Mouse (Mus musculus) embryonic facial prominence, embryonic 14.5 days (tissue): Measurements from ENCODE around the gene Tmem54. TPM values are rescaled to one million over a fixed set of nuclear protein-coding genes. Genes with fewer than 3 reads are reported as not detected.

Experiments
- ATAC-seq: fragments of 200-750 bp; cut with Nextera tagmentation; 2 replicates; pipeline ENCODE4 v1.8.0; 2017; ENCODE audit warnings: low read depth, moderate number of reproducible peaks, moderate TSS enrichment
- DNase-seq: peaks from one replicate; pipeline ENCODE4 v3.0.0-alpha.2; 2015; ENCODE audit warnings: low spot score
- H3K27ac ChIP-seq: fragments of 300-500 bp; sonication (generic); replicated peaks from 2 replicates; pipeline ENCODE4 v1.5.1; 2014; ENCODE audit warnings: low read depth, mild to moderate bottlenecking, low read length, moderate library complexity
- H3K27me3 ChIP-seq: fragments of 300-500 bp; sonication (generic); replicated peaks from 2 replicates; pipeline ENCODE4 v1.6.1; 2014; ENCODE audit warnings: low read length; ENCODE audit not compliant: control insufficient read depth, insufficient read depth
- H3K36me3 ChIP-seq: fragments of 300-500 bp; sonication (generic); 2 replicates; pipeline ENCODE4 v1.6.1; 2014; ENCODE audit warnings: low read length, mixed read lengths; ENCODE audit not compliant: control insufficient read depth, insufficient read depth
- H3K4me1 ChIP-seq: fragments of 300-500 bp; sonication (generic); 2 replicates; pipeline ENCODE4 v1.6.1; 2014; ENCODE audit warnings: antibody characterized with exemption, low read length; ENCODE audit not compliant: control insufficient read depth, insufficient read depth
- H3K4me2 ChIP-seq: fragments of 300-500 bp; sonication (generic); 2 replicates; pipeline ENCODE4 v1.6.1; 2014; ENCODE audit warnings: low read depth, mild to moderate bottlenecking, low read length, moderate library complexity, mixed read lengths
- H3K4me3 ChIP-seq: fragments of 300-500 bp; sonication (generic); 2 replicates; pipeline ENCODE4 v1.5.1; 2014; ENCODE audit warnings: low read depth, mild to moderate bottlenecking, low read length
- H3K9ac ChIP-seq: fragments of 300-500 bp; sonication (generic); 2 replicates; pipeline ENCODE4 v1.6.1; 2014; ENCODE audit warnings: low read depth, mild to moderate bottlenecking, low read length, moderate library complexity, mixed read lengths
- H3K9me3 ChIP-seq: fragments of 300-500 bp; sonication (generic); 2 replicates; pipeline ENCODE4 v1.6.1; 2016; ENCODE audit warnings: low read length; ENCODE audit not compliant: control insufficient read depth
- WGBS: fragments of 180-500 bp; shearing (Covaris S2); extraction: QIAGEN DNeasy Blood & Tissue Kit; methylation state at CpG from one replicate; pipeline ENCODE4 v1.1.7; 2014; 5-methylcytosine and 5-hydroxymethylcytosine counted together
- polyA plus RNA-seq: library from polyadenylated mRNA; unstranded; fragments of >200 nt; fragmentation: Nextera tagmentation; extraction: Ambion mirVana; gene quantifications from 2 replicates; pipeline ENCODE4 v1.2.1, GENCODE M21; 2014

Gene Tmem54
- polyA plus RNA-seq, 1 experiment from 2014 or later = 8.4 TPM

DNA sequence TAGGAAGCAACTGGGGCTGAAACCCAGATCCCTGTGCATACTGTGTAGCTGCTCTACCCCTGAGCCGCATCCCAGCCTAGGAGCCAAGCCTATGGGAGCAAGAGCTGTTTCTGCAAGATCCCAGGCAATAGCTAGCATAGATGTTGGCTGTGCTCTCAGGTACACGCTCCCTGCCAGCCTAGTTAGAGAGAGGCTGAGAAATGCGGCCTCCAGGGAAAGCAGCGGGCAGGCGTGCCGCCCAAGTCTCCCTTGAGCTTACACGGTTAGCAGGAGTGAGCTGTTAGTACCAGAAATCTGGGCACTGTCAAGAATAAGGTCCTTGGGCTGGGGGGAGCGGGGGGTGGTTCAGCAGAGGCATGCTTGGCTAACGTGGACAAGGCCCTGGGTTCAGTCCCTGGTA lies 20.5 kb upstream of the Tmem54 start:
- Histone ChIP-seq H3K4me2 (no peak overlapping the region), H3K4me3 (no peak overlapping the region), H3K27ac (no peak overlapping the region), H3K36me3 (peaks cover 44% of the 10 kb centered on the region), H3K27me3 (no peaks in the 10 kb centered on the region), H3K9ac (no peak overlapping the region), H3K9me3 (no peaks in the 10 kb centered on the region), H3K4me1 (no peaks in the 10 kb centered on the region)
- no peak for DNase-seq
- 88% methylated on average over 9 of the region's 9 CpGs for WGBS
- ATAC-seq = no peak

DNA sequence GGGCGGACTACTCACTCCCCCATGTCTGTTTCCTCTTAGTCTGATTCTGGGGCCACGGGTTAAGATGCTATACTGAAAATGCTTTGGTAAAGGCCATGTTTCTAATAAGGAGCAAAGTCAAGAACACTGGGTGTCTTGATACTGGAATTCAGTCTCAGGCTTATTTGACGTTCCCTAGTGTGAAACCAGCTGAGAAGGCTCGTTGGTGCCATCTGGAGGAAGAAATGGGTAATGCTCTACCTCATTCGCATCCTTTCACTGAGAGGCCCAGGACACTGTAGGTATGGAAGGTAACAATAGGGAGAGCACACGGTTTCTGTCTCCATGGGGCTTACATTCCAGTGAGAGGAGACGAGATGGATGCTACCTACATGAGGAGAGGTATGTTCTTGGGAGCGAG lies 19.3 kb upstream of the Tmem54 start:
- no peak for ATAC-seq

DNA sequence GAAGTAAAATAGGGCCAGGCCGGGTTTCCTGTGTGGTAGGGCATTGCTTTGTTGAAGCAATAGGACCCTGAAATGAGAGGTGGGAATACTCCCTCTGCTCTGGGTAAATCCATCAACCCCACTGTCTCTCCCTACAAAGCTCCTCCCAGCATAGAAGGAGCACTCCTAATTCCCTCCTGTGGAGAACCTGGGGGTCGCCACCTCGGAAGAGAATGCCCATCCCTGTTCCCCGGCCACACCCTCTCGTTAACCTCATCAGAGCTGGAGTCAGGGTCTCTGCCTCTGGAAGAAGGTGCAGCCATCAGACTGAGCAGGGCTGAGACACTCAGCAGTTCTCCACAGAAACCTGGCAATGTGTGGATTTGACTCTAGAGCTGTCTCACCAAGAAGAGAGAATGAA lies 17.5 kb upstream of the Tmem54 start:
- Histone ChIP-seq H3K4me2 (no peak overlapping the region), H3K36me3 (peaks cover 24% of the 10 kb centered on the region), H3K9ac (no peak overlapping the region), H3K27me3 (no peaks in the 10 kb centered on the region), H3K9me3 (no peaks in the 10 kb centered on the region), H3K27ac (no peak overlapping the region), H3K4me1 (no peaks in the 10 kb centered on the region), H3K4me3 (no peak overlapping the region)
- ATAC-seq = no peak
- DNase-seq = no peak
- 51% methylated on average over 5 of the region's 5 CpGs for WGBS

More for the DNA sequence above, 19.3 kb upstream of the Tmem54 start:
- Histone ChIP-seq H3K9ac (no peak overlapping the region), H3K36me3 (peaks cover 32% of the 10 kb centered on the region), H3K9me3 (no peaks in the 10 kb centered on the region), H3K27me3 (no peaks in the 10 kb centered on the region), H3K27ac (no peak overlapping the region), H3K4me1 (no peaks in the 10 kb centered on the region), H3K4me2 (no peak overlapping the region), H3K4me3 (no peak overlapping the region)
- DNase-seq = peak; percentile 62
- 29% methylated on average over 8 of the region's 8 CpGs for WGBS

DNA sequence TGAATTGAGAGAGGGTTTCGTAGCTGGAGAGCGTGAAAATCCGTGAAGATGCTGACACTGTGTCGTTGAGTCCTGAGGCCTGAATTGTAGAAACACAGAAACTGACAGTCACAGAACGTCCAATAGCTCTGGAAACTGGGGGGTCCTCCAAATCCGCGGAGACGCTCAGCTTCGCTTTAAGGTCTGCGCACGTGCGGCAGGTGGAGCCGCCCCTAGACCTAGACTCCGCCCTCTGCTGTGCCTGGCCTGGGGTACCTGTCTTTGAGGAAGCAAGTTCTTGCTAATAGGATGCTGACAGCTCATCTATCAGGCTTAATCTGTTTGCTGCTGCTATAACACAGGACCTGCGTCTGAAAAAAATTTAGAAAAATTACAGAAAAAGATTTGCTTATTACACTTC lies 10.1 kb upstream of the Tmem54 start:
- no peaks in the 10 kb centered on the region for H3K36me3 ChIP-seq
- no peak overlapping the region for H3K27ac ChIP-seq
- DNase-seq = no peak
- no peak overlapping the region for H3K9ac ChIP-seq
- H3K4me2 ChIP-seq = no peak overlapping the region
- ATAC-seq = no peak
- no peaks in the 10 kb centered on the region for H3K27me3 ChIP-seq
- 29% methylated on average over 15 of the region's 15 CpGs for WGBS
- no peaks in the 10 kb centered on the region for H3K4me1 ChIP-seq
- no peaks in the 10 kb centered on the region for H3K9me3 ChIP-seq
- no peak overlapping the region for H3K4me3 ChIP-seq

DNA sequence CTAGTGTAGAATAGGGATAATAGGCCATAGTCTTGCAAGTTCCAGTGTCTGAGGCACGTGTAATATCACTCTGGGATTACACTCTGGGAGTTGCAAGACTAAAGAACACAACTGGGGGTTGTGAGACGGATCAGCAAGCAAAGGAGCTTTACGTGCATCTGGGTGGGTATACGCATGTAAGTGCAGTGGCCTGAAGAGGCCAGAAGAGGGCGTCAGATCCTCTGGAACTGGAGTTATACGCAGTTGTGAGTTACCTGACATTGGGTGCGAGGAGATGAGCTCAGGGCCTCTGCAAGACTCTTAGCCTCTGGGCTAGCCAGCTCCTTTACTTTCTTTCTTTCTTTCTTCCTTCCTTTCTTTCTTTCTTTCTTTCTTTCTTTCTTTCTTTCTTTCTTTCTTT lies 8.3 kb upstream of the Tmem54 start:
- H3K36me3 ChIP-seq = no peaks in the 10 kb centered on the region
- H3K4me1 ChIP-seq = no peaks in the 10 kb centered on the region
- 70% methylated on average over 7 of the region's 7 CpGs for WGBS
- H3K4me3 ChIP-seq = no peak overlapping the region
- ATAC-seq (no peak), DNase-seq (no peak)
- H3K4me2 ChIP-seq = no peak overlapping the region
- no peak overlapping the region for H3K27ac ChIP-seq
- H3K9ac ChIP-seq = no peak overlapping the region
- H3K27me3 ChIP-seq = no peaks in the 10 kb centered on the region
- no peaks in the 10 kb centered on the region for H3K9me3 ChIP-seq

DNA sequence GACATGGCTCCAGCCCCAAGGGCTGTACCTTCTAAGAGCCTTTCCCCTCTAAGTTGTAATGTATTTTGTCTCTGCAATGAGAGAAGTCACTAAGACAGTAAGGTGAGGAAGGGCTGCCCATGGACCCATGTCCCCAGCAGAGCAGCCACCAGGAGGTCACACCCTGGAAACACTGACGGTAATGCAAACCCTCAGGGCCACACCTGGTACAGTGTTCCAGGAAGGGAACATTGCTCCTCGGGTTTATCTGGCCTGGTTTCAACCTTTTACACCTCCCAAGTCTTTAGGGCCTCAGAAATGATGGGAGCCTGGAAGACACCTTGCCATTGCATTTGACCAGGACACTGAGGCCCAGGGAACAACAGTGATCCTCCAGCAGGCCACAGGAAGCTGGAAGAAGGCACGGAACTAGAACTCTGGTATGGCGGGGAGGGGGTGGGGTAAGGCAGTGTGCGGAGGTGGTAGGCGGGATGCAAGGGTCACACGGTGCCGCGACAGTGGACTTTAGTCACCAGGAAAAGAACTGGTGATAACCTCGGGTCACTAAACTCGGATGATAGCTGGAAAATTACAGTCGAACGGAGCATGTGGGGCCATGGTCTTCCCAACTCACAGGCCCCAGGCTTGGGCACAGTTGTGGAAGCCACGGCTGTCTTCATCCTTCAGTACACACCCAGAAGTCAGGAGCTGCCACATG lies 3.1 kb upstream of the Tmem54 start:
- no peaks in the 10 kb centered on the region for H3K4me1 ChIP-seq
- H3K27me3 ChIP-seq = peaks cover 32% of the 10 kb centered on the region
- no peak for DNase-seq
- no peak for ATAC-seq
- H3K9ac ChIP-seq = no peak overlapping the region
- no peaks in the 10 kb centered on the region for H3K36me3 ChIP-seq
- no peak overlapping the region for H3K4me2 ChIP-seq
- no peak overlapping the region for H3K27ac ChIP-seq
- 85% methylated on average over 14 of the region's 14 CpGs for WGBS
- no peaks in the 10 kb centered on the region for H3K9me3 ChIP-seq
- no peak overlapping the region for H3K4me3 ChIP-seq

DNA sequence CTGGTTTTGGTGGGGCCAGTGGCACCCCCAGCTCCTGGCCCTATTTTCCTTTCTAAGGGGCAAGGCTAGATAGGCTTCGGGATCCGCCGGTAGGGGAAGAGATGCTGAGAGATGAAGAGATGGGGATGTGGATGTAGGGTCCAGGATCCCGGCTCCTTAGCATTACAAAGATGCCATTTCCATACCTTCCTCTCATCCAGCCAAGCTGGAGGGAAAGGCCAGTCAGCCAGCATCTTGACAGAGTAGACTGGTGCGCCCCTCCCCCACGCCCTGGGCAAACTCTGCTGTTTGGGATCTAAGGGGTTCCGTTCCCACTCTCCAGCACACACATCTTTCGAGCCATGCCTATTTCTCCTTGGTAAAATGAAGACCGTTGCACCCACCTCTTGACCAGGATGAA lies 725 bp downstream of the Tmem54 start:
- ATAC-seq = no peak
- Histone ChIP-seq H3K4me2 (peak overlapping the region; percentile 46), H3K9me3 (no peaks in the 10 kb centered on the region), H3K4me3 (peak overlapping the region; percentile 27), H3K27ac (no peak overlapping the region), H3K4me1 (no peaks in the 10 kb centered on the region), H3K9ac (no peak overlapping the region), H3K36me3 (no peaks in the 10 kb centered on the region), H3K27me3 (peaks cover 32% of the 10 kb centered on the region)
- 11% methylated on average over 9 of the region's 9 CpGs for WGBS
- DNase-seq = no peak

DNA sequence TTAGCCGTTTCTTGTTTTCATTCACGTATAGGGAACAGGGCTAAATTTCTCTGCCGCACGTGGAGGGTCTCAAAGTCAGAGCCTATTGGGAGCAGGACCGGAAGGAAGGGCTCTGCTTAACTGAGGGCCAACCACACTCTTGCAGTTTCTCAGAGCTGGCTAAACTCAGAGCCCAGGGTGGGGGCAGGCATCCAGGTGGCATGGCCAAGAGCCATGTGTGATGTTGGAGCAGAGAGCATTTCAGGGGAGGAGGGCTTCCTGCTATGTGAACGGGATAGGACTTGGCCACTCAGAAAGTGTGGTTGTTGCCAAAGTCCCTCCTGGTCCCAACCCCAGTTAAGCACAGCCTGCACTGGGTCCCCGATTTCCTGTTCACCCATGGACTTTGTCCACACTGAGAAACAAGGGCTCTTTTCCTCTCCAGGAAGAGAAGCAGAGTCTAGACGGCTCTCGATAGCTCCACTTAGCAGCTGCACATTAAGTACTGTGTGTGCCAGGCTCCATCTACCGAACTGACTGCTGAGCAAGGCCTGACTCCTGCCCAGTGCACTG lies 2.1 kb downstream of the Tmem54 start:
- 60% methylated on average over 10 of the region's 10 CpGs for WGBS
- Histone ChIP-seq H3K27ac (no peak overlapping the region), H3K9me3 (no peaks in the 10 kb centered on the region), H3K36me3 (no peaks in the 10 kb centered on the region), H3K4me2 (no peak overlapping the region), H3K4me3 (no peak overlapping the region), H3K4me1 (no peaks in the 10 kb centered on the region; the same call in 1 of the 2 replicates), H3K27me3 (peaks cover 32% of the 10 kb centered on the region), H3K9ac (no peak overlapping the region)
- ATAC-seq (no peak), DNase-seq (no peak)

DNA sequence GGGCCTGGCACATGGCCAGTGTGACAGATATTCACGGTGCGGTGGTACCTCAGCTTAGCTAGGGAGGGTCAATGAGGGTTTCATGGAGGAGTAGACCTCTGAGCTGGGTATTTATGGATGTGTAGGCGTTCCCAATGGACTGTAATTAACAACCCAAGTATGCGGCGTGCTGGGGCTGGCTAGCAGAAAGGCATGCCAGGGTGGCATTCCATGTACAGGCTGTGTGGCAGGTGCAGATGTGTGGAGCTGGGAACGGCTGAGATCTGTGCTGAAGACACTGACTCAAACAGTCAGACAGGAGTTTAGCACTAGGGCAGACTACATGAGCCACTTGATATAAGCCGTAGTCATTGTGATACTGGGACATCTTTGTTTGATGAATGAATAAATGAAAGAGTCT lies 3.3 kb downstream of the Tmem54 start:
- Histone ChIP-seq H3K9ac (no peak overlapping the region), H3K4me2 (no peak overlapping the region), H3K27me3 (peaks cover 32% of the 10 kb centered on the region), H3K4me3 (no peak overlapping the region), H3K36me3 (no peaks in the 10 kb centered on the region), H3K27ac (no peak overlapping the region), H3K9me3 (no peaks in the 10 kb centered on the region), H3K4me1 (no peaks in the 10 kb centered on the region; the same call in 1 of the 2 replicates)
- 76% methylated on average over 7 of the region's 7 CpGs for WGBS
- no peak for DNase-seq
- no peak for ATAC-seq
